Mouse (Mus musculus) G1E (cell line): ENCODE data around the gene Svs6.
"Not testable (repeated sequence)": the region's sequence is repeated elsewhere in the genome, so short reads cannot be mapped to it uniquely, and the experiment has no call there.

Source experiments
- CTCF ChIP-seq: IDR thresholded peaks from 2 replicates; pipeline ENCODE4 v1.5.1; 2012; ENCODE audit warnings: low read depth, low read length, inconsistent platforms, mixed read lengths
- GATA1 ChIP-seq: IDR thresholded peaks from 2 replicates; pipeline ENCODE4 v1.6.1; 2012; ENCODE audit warnings: borderline replicate concordance, low read length, inconsistent platforms, mixed read lengths
- GATA2 ChIP-seq: IDR thresholded peaks from 2 replicates; pipeline ENCODE4 v1.6.1; 2012; ENCODE audit warnings: low read depth, low read length, inconsistent platforms, borderline replicate concordance
- POLR2AphosphoS5 ChIP-seq: IDR thresholded peaks from 2 replicates; pipeline ENCODE4 v1.6.1; 2012; ENCODE audit warnings: low read depth, low read length, inconsistent platforms; ENCODE audit not compliant: insufficient replicate concordance
- TAL1 ChIP-seq: conservative IDR thresholded peaks from 2 replicates; pipeline ENCODE4 v1.6.1; 2012; ENCODE audit warnings: low read depth, low read length, inconsistent platforms, mixed read lengths

- TF ChIP-seq GATA1, CTCF, POLR2AphosphoS5, TAL1, GATA2: not testable (repeated sequence)
Measured at GRCm38 (mm10) chr2:164343732-164344131, 27.2 kb downstream of the Svs6 start.
